Mouse (Mus musculus): ENCODE measurements around the gene Actn4. TPM values are rescaled to one million over a fixed set of nuclear protein-coding genes. Genes with fewer than 3 reads are reported as not detected.

Gene Actn4
- total and polyA plus RNA-seq, 3 experiments: 60.5 to 267 TPM; not detected in 1

GRCm38 (mm10) chr7:28992997-28993396, 30.9 kb upstream of the Actn4 start:
- TF ChIP-seq MEF2A (IDR thresholded peaks at IDR 0.05; ENCODE audit: extremely low read depth, insufficient replicate concordance, low read depth, low read length, poor library complexity, severe bottlenecking) (no peak), USF2 (IDR thresholded peaks at IDR 0.05; ENCODE audit: borderline replicate concordance in 1 of 2, insufficient read depth in 1 of 2, low read depth in 1 of 2, low read length in 2 of 2) (no peak), CTCF (IDR thresholded peaks at IDR 0.05 in 2 of 3, conservative IDR thresholded peaks at IDR 0.05 in 1 of 3; ENCODE audit: control insufficient read depth in 1 of 3, insufficient read depth in 1 of 3, low read depth in 2 of 3, low read length in 3 of 3, poor library complexity in 1 of 3, severe bottlenecking in 1 of 3) (no peak), EP300 (IDR thresholded peaks at IDR 0.05; ENCODE audit: low read depth in 1 of 2, low read length in 2 of 2) (no peak), ZKSCAN1 (IDR thresholded peaks at IDR 0.05; ENCODE audit: low read depth, low read length) (no peak), BHLHE40 (IDR thresholded peaks at IDR 0.05; ENCODE audit: borderline replicate concordance, low read depth, low read length) (no peak), SMC3 (IDR thresholded peaks at IDR 0.05; ENCODE audit: low read depth, low read length) (no peak), MAX (IDR thresholded peaks at IDR 0.05; ENCODE audit: low read length) (no peak), MYC (IDR thresholded peaks at IDR 0.05; ENCODE audit: low read depth, low read length) (no peak), GATA1 (IDR thresholded peaks at IDR 0.05; ENCODE audit: low read depth, low read length) (no peak), USF1 (IDR thresholded peaks at IDR 0.05; ENCODE audit: low read depth, low read length) (no peak), POLR2AphosphoS2 (IDR thresholded peaks at IDR 0.05; ENCODE audit: low read length) (no peak), HCFC1 (IDR thresholded peaks at IDR 0.05; ENCODE audit: low read depth, low read length) (no peak), ZC3H11A (IDR thresholded peaks at IDR 0.05; ENCODE audit: low read depth, low read length) (no peak)
- Histone ChIP-seq H3K27me3 (ENCODE audit: control insufficient read depth in 1 of 2, insufficient read depth in 2 of 2, low read length in 2 of 2) (no peaks in the 10 kb centered on the region), H3K36me3 (ENCODE audit: control insufficient read depth in 1 of 2, insufficient read depth in 2 of 2, low read length in 2 of 2) (no peaks in the 10 kb centered on the region), H3K4me1 (ENCODE audit: control insufficient read depth in 1 of 2, insufficient read depth in 2 of 2, low read length in 2 of 2) (no peaks in the 10 kb centered on the region), H3K4me3 (ENCODE audit: control insufficient read depth in 1 of 2, insufficient read depth in 1 of 2, low read depth in 2 of 2, low read length in 2 of 2) (no peak overlapping the region), H3K9ac (ENCODE audit: control insufficient read depth, low read depth, low read length, poor library complexity, severe bottlenecking) (no peak overlapping the region), H3K27ac (ENCODE audit: control insufficient read depth, low read depth, low read length) (no peak overlapping the region), H3K9me3 (replicated peaks; ENCODE audit: insufficient read depth, low read length) (no peaks in the 10 kb centered on the region), H3K79me2 (ENCODE audit: control insufficient read depth, insufficient read depth, low read length, poor library complexity) (no peaks in the 10 kb centered on the region)
- DNase-seq (ENCODE audit: low read depth, low spot score): no peak

GRCm38 (mm10) chr7:28991616-28992015, 29.5 kb upstream of the Actn4 start:
- H3K27ac ChIP-seq (ENCODE audit: control insufficient read depth, low read depth, low read length): no peak overlapping the region
- no peaks in the 10 kb centered on the region for H3K36me3 ChIP-seq (ENCODE audit: control insufficient read depth in 1 of 2, insufficient read depth in 2 of 2, low read length in 2 of 2)
- no peaks in the 10 kb centered on the region for H3K4me1 ChIP-seq (ENCODE audit: control insufficient read depth in 1 of 2, insufficient read depth in 2 of 2, low read length in 2 of 2)
- H3K9me3 ChIP-seq (replicated peaks; ENCODE audit: insufficient read depth, low read length): no peaks in the 10 kb centered on the region
- no peak overlapping the region for H3K4me3 ChIP-seq (ENCODE audit: control insufficient read depth in 1 of 2, insufficient read depth in 1 of 2, low read depth in 2 of 2, low read length in 2 of 2)
- TF ChIP-seq SIN3A (IDR thresholded peaks at IDR 0.05; ENCODE audit: low read length) (no peak), POLR2AphosphoS2 (IDR thresholded peaks at IDR 0.05; ENCODE audit: low read length) (no peak), RAD21 (IDR thresholded peaks at IDR 0.05; ENCODE audit: low read depth, low read length) (peak; percentile 66), NELFE (IDR thresholded peaks at IDR 0.05; ENCODE audit: low read depth, low read length) (no peak), SMC3 (IDR thresholded peaks at IDR 0.05; ENCODE audit: low read depth, low read length) (peak; percentile 65), ZC3H11A (IDR thresholded peaks at IDR 0.05; ENCODE audit: low read depth, low read length) (peak; percentile 60), JUND (IDR thresholded peaks at IDR 0.05; ENCODE audit: low read depth, low read length) (no peak), ZNF384 (IDR thresholded peaks at IDR 0.05; ENCODE audit: low read depth, low read length) (peak; percentile 83), MAFK (IDR thresholded peaks at IDR 0.05; ENCODE audit: borderline replicate concordance, low read depth, low read length) (no peak), CTCF (IDR thresholded peaks at IDR 0.05 in 2 of 3, conservative IDR thresholded peaks at IDR 0.05 in 1 of 3; ENCODE audit: control insufficient read depth in 1 of 3, insufficient read depth in 1 of 3, low read depth in 2 of 3, low read length in 3 of 3, poor library complexity in 1 of 3, severe bottlenecking in 1 of 3) (peak; percentile 71 to 89 (median 76)), ZMIZ1 (IDR thresholded peaks at IDR 0.05; ENCODE audit: low read depth, low read length) (no peak), MXI1 (IDR thresholded peaks at IDR 0.05; ENCODE audit: low read depth, low read length) (no peak)
- H3K79me2 ChIP-seq (ENCODE audit: control insufficient read depth, insufficient read depth, low read length, poor library complexity): no peaks in the 10 kb centered on the region
- H3K27me3 ChIP-seq (ENCODE audit: control insufficient read depth in 1 of 2, insufficient read depth in 2 of 2, low read length in 2 of 2): no peaks in the 10 kb centered on the region
- DNase-seq (ENCODE audit: low read depth, low spot score): peak; percentile 70
- no peak overlapping the region for H3K9ac ChIP-seq (ENCODE audit: control insufficient read depth, low read depth, low read length, poor library complexity, severe bottlenecking)

Data from MEL (cell line).